Comparison of ENCODE assay signal across 8 mouse cellular contexts in the genomic region with DNA sequence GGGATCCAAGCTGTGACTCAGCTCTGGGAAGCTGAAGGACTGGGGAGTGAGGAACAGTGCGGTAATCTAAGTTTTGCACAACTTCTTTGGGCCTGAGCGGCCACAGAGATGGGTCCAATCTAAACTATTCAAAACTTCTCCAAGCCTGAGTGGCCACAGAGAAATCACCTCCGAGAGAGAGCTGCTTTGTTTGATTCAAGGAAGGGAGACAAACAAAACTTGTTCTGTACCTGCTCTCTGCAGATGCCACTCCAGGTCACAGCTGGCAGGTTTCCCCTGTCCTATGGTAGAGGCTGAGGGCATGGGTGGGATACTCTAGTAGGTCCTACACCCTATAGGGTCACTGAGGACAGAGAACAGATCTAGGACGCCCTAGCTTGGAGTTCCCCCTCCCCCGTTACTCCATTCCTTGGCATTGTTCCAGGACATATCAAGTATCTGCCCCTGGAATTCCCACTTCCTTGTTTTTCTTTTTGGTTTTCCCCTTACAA.
DNase-seq lines count a peak whose midpoint lies in the region; ATAC-seq and TF ChIP-seq lines count a peak whose summit lies in the region.

No protein-coding gene starts in this region.

- POLR2A ChIA-PET in Patski (lab: Charles Lee): interaction anchor here (0.9 to 3.6 kb wide), 7 partner anchors 11 to 69 kb away, joined by 3 to 16 read pairs (median 4); no protein-coding TSS in a partner anchor

- DNase-seq in forebrain, embryonic 14.5 days (ENCODE audit: low spot score): peak; percentile 41
- DNase-seq in forebrain, postnatal 0 days: no peak
- DNase-seq in Patski (ENCODE audit: low read depth, low spot score): peak; percentile 86
- DNase-seq in heart, postnatal 0 days (ENCODE audit: low spot score): peak; percentile 67
- peak; percentile 54 for DNase-seq in lung, adult 2 months
- no peak for DNase-seq in left cerebral cortex, adult 18-20 months (ENCODE audit: low spot score in 2 of 2)
- DNase-seq in spleen, adult 12 weeks (ENCODE audit: low spot score): no peak
- no peak for DNase-seq in urinary bladder, postnatal 25 days (ENCODE audit: low spot score)

- H3K36me3 ChIP-seq in forebrain, embryonic 14.5 days (ENCODE audit: control insufficient read depth, insufficient read depth, low read length): no peaks in the 10 kb centered on the region
- no peaks in the 10 kb centered on the region for H3K36me3 ChIP-seq in forebrain, postnatal 0 days (ENCODE audit: insufficient read depth)
- H3K36me3 ChIP-seq in heart, postnatal 0 days (replicated peaks; ENCODE audit: control insufficient read depth, insufficient read depth, low read length): no peaks in the 10 kb centered on the region; the same call in 1 of the 2 replicates

- no peak for TF ChIP-seq EP300 in heart, postnatal 0 days (IDR thresholded peaks at IDR 0.05; ENCODE audit: low read depth)

- no peak for TF ChIP-seq CTCF in forebrain, postnatal 0 days (IDR thresholded peaks at IDR 0.05; ENCODE audit: low read depth)
- TF ChIP-seq CTCF in Patski (IDR thresholded peaks at IDR 0.05): no peak
- no peak for TF ChIP-seq CTCF in heart, postnatal 0 days (IDR thresholded peaks at IDR 0.05; ENCODE audit: low read depth)
- no peak for TF ChIP-seq CTCF in lung, adult 2 months (IDR thresholded peaks at IDR 0.05; ENCODE audit: insufficient read depth, low read length)

- no peak overlapping the region for H3K9ac ChIP-seq in forebrain, embryonic 14.5 days (ENCODE audit: low read length)
- no peak overlapping the region for H3K9ac ChIP-seq in forebrain, postnatal 0 days
- peak overlapping the region; percentile 61 for H3K9ac ChIP-seq in heart, postnatal 0 days (replicated peaks; ENCODE audit: low read depth, low read length)

- ATAC-seq in forebrain, embryonic 14.5 days: no peak
- no peak for ATAC-seq in forebrain, postnatal 0 days
- peak; percentile 61 for ATAC-seq in Patski
- no peak for ATAC-seq in heart, postnatal 0 days (ENCODE audit: insufficient read depth, low read depth)

- CTCF ChIA-PET in Patski (lab: Charles Lee): interaction anchor here (1.2 to 2.3 kb wide), 6 partner anchors 35 to 94 kb away, joined by 3 to 8 read pairs (median 4); no protein-coding TSS in a partner anchor

- WGBS in forebrain, embryonic 14.5 days: 52% methylated on average over 5 of the region's 5 CpGs
- WGBS in forebrain, postnatal 0 days: 59% methylated on average over 5 of the region's 5 CpGs
- 32% methylated on average over 5 of the region's 5 CpGs for WGBS in heart, postnatal 0 days
- WGBS in lung, adult 2 months: 24% methylated on average over 5 of the region's 5 CpGs

- no peaks in the 10 kb centered on the region for H3K9me3 ChIP-seq in forebrain, embryonic 14.5 days (replicated peaks; ENCODE audit: control insufficient read depth, low read length)
- no peaks in the 10 kb centered on the region for H3K9me3 ChIP-seq in forebrain, postnatal 0 days (ENCODE audit: low read length)
- H3K9me3 ChIP-seq in heart, postnatal 0 days (replicated peaks; ENCODE audit: control insufficient read depth, low read length): no peaks in the 10 kb centered on the region

- no peaks in the 10 kb centered on the region for H3K27me3 ChIP-seq in forebrain, embryonic 14.5 days (replicated peaks; ENCODE audit: control insufficient read depth, insufficient read depth, low read length)
- H3K27me3 ChIP-seq in forebrain, postnatal 0 days (ENCODE audit: insufficient read depth, low read length): no peaks in the 10 kb centered on the region
- H3K27me3 ChIP-seq in Patski: no peaks in the 10 kb centered on the region
- H3K27me3 ChIP-seq in heart, postnatal 0 days (ENCODE audit: control insufficient read depth, insufficient read depth, low read length): no peaks in the 10 kb centered on the region

- H3K27ac ChIP-seq in forebrain, embryonic 14.5 days (ENCODE audit: low read depth, low read length): no peak overlapping the region
- H3K27ac ChIP-seq in forebrain, postnatal 0 days (ENCODE audit: low read depth, low read length): no peak overlapping the region
- H3K27ac ChIP-seq in heart, postnatal 0 days (ENCODE audit: low read depth): peak overlapping the region; percentile 94

- H3K4me2 ChIP-seq in forebrain, embryonic 14.5 days (ENCODE audit: low read length): no peak overlapping the region
- no peak overlapping the region for H3K4me2 ChIP-seq in forebrain, postnatal 0 days (ENCODE audit: low read depth)
- peak overlapping the region; percentile 73 for H3K4me2 ChIP-seq in heart, postnatal 0 days (ENCODE audit: low read depth, low read length)

- H3K4me1 ChIP-seq in forebrain, embryonic 14.5 days (ENCODE audit: control insufficient read depth, insufficient read depth, low read length): peaks cover 25% of the 10 kb centered on the region
- H3K4me1 ChIP-seq in forebrain, postnatal 0 days (ENCODE audit: insufficient read depth): peaks cover 12% of the 10 kb centered on the region; the same call in 1 of the 2 replicates
- peaks cover 66% of the 10 kb centered on the region for H3K4me1 ChIP-seq in heart, postnatal 0 days (ENCODE audit: control insufficient read depth, insufficient read depth)
- H3K4me1 ChIP-seq in lung, adult 2 months (ENCODE audit: control insufficient read depth, insufficient read depth, low read length): peaks cover 34% of the 10 kb centered on the region

- in situ Hi-C loops in Patski (cut with MboI; ENCODE audit: low pct_unique_long_range_greater_than_20kb): no loop called here

- TF ChIP-seq POLR2A in lung, adult 2 months (IDR thresholded peaks at IDR 0.05; ENCODE audit: borderline replicate concordance, extremely low read depth, low read depth, low read length): no peak

- H3K4me3 ChIP-seq in forebrain, embryonic 14.5 days (ENCODE audit: low read depth, low read length): no peak overlapping the region
- H3K4me3 ChIP-seq in forebrain, postnatal 0 days (ENCODE audit: low read depth, low read length): no peak overlapping the region
- peak overlapping the region; percentile 53 for H3K4me3 ChIP-seq in heart, postnatal 0 days (ENCODE audit: low read depth, low read length)
- peak overlapping the region; percentile 62 for H3K4me3 ChIP-seq in lung, adult 2 months (replicated peaks; ENCODE audit: extremely low read depth, low read depth, low read length)

Comparison
In these comparisons a context has a peak if more than half of its experiments do, and no peak if none do; other contexts are left out.
1. DNase-seq: peak in forebrain, embryonic 14.5 days (single experiment), Patski (single experiment), heart, postnatal 0 days (single experiment) and lung, adult 2 months (single experiment); none in forebrain, postnatal 0 days (single experiment), left cerebral cortex, adult 18-20 months (0 of 2), spleen, adult 12 weeks (single experiment) and urinary bladder, postnatal 25 days (single experiment).
2. H3K4me3 ChIP-seq: peak in heart, postnatal 0 days (single experiment) and lung, adult 2 months (single experiment); none in forebrain, embryonic 14.5 days (single experiment) and forebrain, postnatal 0 days (single experiment).